Mouse (Mus musculus): Measurements from ENCODE around the gene Chka. TPM values are rescaled to one million over a fixed set of nuclear protein-coding genes. Genes with fewer than 3 reads are reported as not detected.
A peak's percentile ranks its signal among the peaks of the same experiment; 100 is the strongest.

The Chka gene
- polyA plus RNA-seq, 1 experiment: 214 TPM

DNA sequence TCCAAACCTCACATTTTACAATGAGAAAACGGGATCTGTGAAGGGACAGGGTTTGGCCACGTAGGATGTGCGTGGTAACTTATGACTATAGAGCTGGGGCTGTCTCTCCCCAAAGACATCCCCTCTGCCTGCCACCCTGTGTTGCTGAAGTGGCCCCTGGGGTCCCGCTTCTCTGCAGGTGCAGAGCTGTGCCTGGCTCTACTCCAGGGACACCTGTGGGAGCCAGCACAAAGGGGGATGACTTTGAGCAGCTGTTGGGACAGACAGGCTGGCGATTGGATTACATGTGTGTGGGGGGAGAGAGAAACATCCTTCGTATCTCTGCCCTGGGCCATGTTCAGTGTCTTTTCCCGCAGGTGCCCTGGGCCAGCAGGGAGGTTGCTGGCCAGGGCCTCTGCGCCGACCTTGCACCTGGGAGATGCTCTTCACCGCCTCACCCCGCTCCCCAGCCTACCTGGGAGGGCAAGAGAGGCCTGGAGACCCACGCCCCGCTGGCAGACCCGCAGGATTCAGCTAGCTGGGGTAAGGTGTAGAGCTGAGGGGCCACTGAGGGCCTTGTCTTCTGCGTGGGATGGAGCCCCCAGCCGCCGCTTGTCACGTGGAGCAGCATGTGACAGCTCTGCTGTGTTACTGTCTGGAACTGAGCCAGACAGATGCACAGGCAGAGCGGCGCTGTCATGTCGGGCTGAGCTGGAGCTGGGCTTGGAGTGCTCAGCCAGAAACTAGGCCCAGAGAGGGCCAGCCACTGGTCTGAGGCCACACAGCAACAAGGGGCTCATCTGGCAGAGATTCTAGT, 78.9 kb downstream of the Chka start:
- 67% methylated on average over 21 of the region's 21 CpGs for WGBS
- Histone ChIP-seq H3K4me3 (ENCODE audit: low read depth, low read length) (peak overlapping the region; percentile 4; the same call in 1 of the 2 replicates), H3K4me1 (ENCODE audit: control insufficient read depth, insufficient read depth, insufficient read length, low read length) (peaks cover 28% of the 10 kb centered on the region), H3K27ac (ENCODE audit: insufficient read depth, low read depth, low read length) (peak overlapping the region; percentile 86), H3K27me3 (ENCODE audit: control insufficient read depth, insufficient read depth, low read length) (no peaks in the 10 kb centered on the region), H3K36me3 (ENCODE audit: control insufficient read depth, insufficient read depth, low read length) (no peaks in the 10 kb centered on the region)
- TF ChIP-seq POLR2A (IDR thresholded peaks at IDR 0.05; ENCODE audit: low read depth, low read length): no peak
- TF ChIP-seq CTCF (IDR thresholded peaks at IDR 0.05; ENCODE audit: extremely low read depth, insufficient read length, insufficient replicate concordance, low read depth, low read length): no peak

DNA sequence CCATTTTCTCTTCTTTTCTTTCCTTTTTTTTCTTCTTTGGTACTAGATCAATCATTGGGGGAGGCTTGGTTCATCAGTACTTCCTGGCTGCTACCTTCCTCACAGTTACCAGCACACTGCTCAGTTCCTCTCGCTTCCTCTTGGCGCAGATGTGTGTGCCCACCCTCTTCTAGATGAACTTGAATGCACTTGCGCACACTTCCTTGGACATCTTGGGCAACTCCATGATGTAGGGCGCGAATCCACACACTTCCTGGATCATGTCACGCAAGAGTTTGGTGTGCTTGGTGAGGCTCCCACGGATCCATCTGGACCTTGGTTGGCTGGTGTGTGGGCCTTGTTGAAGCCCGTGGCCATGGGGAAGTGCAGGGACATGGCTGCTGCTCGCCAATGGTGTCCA, 80.1 kb downstream of the Chka start:
- TF ChIP-seq CTCF (IDR thresholded peaks at IDR 0.05; ENCODE audit: extremely low read depth, insufficient read length, insufficient replicate concordance, low read depth, low read length) (no peak), POLR2A (IDR thresholded peaks at IDR 0.05; ENCODE audit: low read depth, low read length) (no peak)
- H3K4me1 ChIP-seq (ENCODE audit: control insufficient read depth, insufficient read depth, insufficient read length, low read length): peaks cover 30% of the 10 kb centered on the region
- H3K27me3 ChIP-seq (ENCODE audit: control insufficient read depth, insufficient read depth, low read length): no peaks in the 10 kb centered on the region
- no peak overlapping the region for H3K27ac ChIP-seq (ENCODE audit: insufficient read depth, low read depth, low read length)
- no peak overlapping the region for H3K4me3 ChIP-seq (ENCODE audit: low read depth, low read length)
- H3K36me3 ChIP-seq (ENCODE audit: control insufficient read depth, insufficient read depth, low read length): 0 out of 2 replicates have a peak, but pooled peaks cover under 1% of the 10 kb centered on the region
- 91% methylated on average over 9 of the region's 9 CpGs for WGBS

DNA sequence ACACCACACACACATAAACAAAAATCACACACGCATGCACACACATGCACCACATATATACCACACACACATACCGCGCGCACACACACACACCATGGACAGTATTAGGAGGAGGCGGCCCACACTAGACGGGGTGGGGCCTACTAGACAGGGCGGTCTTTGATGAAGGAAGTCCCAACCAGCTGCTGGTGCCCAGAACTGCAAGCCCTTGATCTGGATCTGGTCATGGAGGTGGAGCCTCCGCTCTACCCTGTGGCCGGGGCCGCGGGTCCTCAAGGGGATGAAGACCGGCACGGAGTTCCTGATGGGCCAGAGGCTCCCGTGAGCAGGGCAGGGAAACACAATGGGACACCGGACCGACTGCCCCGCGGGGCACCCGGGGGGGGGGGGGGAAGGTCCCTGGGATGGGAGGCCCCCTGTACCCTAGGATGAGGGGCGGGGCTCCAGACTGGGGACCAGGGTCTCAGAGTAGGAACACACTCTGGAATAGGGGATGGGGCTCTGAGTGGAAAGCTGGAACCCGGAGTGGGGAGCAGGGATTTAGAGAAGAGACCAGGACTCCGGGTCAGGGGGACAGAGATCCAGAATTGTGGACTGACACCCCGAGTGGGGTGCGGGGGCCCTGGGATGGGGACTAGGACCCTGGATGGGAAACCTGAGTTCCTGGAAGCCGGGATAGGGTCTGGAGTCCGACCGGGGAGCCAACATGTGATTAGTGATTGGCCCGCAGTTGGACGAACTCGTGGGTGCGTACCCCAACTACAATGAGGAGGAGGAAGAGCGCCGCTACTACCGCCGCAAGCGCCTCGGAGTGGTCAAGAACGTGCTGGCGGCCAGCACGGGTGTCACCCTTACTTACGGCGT, 83.7 kb downstream of the Chka start, which contains the start of gene Unc93b1:
Gene Unc93b1 (plus strand): TSS at position 155 of the 864 bp plus-strand sequence.
- Histone ChIP-seq H3K27ac (ENCODE audit: insufficient read depth, low read depth, low read length) (peak within 1 kb of the TSS; percentile 89), H3K4me1 (ENCODE audit: control insufficient read depth, insufficient read depth, insufficient read length, low read length) (peaks cover 11% of the 10 kb centered on the region), H3K4me3 (ENCODE audit: low read depth, low read length) (peak within 1 kb of the TSS; percentile 74), H3K36me3 (ENCODE audit: control insufficient read depth, insufficient read depth, low read length) (0 out of 2 replicates have a peak, but pooled peaks cover 2% of the 10 kb centered on the region), H3K27me3 (ENCODE audit: control insufficient read depth, insufficient read depth, low read length) (no peaks in the 10 kb centered on the region)
- peak; percentile 83 for TF ChIP-seq POLR2A (IDR thresholded peaks at IDR 0.05; ENCODE audit: low read depth, low read length)
- TF ChIP-seq CTCF (IDR thresholded peaks at IDR 0.05; ENCODE audit: extremely low read depth, insufficient read length, insufficient replicate concordance, low read depth, low read length): no peak
- WGBS: 3% methylated on average over 42 of the region's 42 CpGs

DNA sequence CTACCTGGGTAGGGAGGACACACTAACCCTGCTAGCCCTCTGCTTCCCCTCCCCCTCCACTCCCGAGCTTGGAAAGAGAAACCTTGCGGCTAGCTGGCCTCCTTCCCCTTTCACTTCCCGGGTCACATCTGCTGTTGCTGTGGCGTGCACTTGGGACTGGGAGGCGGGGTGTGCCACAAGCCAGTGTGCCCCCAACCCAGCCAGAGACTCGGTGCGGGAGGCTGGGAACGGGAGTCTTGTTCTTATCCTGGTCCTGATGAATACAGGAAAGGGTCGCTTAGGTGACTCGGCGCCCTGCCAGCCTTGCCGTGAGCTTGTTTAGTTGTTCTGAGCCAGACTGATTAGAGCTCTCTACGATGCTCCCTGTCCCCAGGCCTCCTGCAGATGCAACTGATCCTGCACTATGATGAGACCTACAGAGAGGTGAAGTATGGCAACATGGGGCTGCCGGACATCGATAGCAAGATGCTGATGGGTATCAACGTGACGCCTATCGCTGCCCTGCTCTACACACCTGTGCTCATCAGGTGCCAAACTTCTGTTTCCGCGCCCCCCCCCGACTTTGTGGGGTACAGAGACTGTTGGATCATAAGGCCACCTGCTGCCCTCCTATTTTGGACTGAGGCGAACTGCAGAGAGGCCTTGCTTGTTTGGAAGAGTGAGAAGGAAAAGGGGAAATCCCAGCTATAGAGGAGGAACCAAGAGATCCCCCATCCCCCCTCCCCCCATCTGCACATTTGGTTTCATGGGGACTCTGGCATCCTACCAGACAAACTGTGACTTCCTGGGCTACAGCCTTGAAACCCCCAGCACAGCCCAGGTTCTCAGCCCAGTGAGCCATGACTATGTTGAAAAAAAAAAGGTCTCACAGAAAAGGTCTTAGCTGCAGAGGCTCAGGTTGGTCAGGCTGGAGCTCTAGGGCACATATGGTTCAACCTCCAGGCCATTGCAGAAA, 84.6 kb downstream of the Chka start:
- 4% methylated on average over 22 of the region's 22 CpGs for WGBS
- Histone ChIP-seq H3K4me3 (ENCODE audit: low read depth, low read length) (peak overlapping the region; percentile 74), H3K36me3 (ENCODE audit: control insufficient read depth, insufficient read depth, low read length) (0 out of 2 replicates have a peak, but pooled peaks cover 2% of the 10 kb centered on the region), H3K27ac (ENCODE audit: insufficient read depth, low read depth, low read length) (peak overlapping the region; percentile 89), H3K27me3 (ENCODE audit: control insufficient read depth, insufficient read depth, low read length) (no peaks in the 10 kb centered on the region), H3K4me1 (ENCODE audit: control insufficient read depth, insufficient read depth, insufficient read length, low read length) (peaks cover 5% of the 10 kb centered on the region; the same call in 1 of the 2 replicates)
- TF ChIP-seq CTCF (IDR thresholded peaks at IDR 0.05; ENCODE audit: extremely low read depth, insufficient read length, insufficient replicate concordance, low read depth, low read length) (no peak), POLR2A (IDR thresholded peaks at IDR 0.05; ENCODE audit: low read depth, low read length) (peak; percentile 45)

DNA sequence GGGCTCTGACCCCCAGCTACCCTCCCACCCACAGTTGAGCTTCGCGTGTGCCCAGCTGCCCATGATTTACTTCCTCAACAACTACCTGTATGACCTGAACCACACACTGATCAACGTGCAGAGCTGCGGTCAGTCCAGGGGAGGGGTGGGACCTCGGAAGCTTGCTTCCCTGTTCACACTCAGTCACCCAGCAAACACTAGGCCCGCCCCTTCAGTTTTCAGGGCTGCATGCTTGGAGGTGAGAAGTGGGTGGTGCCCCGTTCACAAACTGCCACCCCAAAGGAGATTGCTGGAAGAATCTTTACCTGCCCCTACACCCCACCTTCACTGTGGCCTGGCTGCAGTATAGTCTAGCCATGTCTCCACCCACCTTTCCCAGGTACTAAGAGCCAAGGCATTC, 90.7 kb downstream of the Chka start:
- TF ChIP-seq POLR2A (IDR thresholded peaks at IDR 0.05; ENCODE audit: low read depth, low read length) (no peak), CTCF (IDR thresholded peaks at IDR 0.05; ENCODE audit: extremely low read depth, insufficient read length, insufficient replicate concordance, low read depth, low read length) (no peak)
- 84% methylated on average over 7 of the region's 7 CpGs for WGBS
- Histone ChIP-seq H3K4me3 (ENCODE audit: low read depth, low read length) (no peak overlapping the region), H3K4me1 (ENCODE audit: control insufficient read depth, insufficient read depth, insufficient read length, low read length) (peaks cover 12% of the 10 kb centered on the region), H3K27ac (ENCODE audit: insufficient read depth, low read depth, low read length) (no peak overlapping the region), H3K27me3 (ENCODE audit: control insufficient read depth, insufficient read depth, low read length) (no peaks in the 10 kb centered on the region), H3K36me3 (ENCODE audit: control insufficient read depth, insufficient read depth, low read length) (peaks cover 10% of the 10 kb centered on the region)

DNA sequence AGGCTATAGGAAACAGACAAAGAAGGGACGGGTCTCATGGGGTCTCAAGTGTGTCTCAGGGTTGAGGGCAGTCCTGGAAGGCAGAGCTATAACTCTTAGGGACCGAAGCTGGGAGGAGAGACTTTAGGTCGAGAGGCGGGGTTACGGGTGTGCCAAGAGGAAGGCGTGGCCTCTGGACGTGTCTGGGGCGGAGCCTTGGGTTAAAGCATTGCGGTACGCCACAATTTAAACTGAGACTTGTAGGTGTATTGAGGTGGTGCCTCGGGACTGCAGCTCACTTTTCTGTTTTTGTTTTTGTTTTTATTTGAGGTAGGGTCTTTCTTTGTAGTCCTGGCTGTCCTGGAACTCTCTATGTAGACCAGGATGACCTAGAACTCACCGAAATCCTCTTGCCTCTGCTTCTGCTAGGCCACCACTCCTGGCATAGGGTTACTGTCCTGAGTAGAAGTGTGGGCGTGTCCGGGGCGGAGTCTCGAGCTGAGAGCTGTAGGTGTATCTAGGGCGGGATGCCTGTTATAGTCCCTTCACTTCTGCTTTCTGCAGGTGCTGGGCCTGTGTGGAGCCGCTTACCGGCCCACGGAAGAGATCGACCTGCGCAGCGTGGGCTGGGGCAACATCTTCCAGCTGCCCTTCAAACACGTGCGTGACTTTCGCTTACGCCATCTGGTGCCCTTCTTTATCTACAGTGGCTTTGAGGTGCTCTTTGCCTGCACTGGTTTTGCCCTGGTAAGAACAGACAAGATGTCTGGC, 91.6 kb downstream of the Chka start:
- Histone ChIP-seq H3K36me3 (ENCODE audit: control insufficient read depth, insufficient read depth, low read length) (peaks cover 12% of the 10 kb centered on the region), H3K27me3 (ENCODE audit: control insufficient read depth, insufficient read depth, low read length) (no peaks in the 10 kb centered on the region), H3K4me3 (ENCODE audit: low read depth, low read length) (peak overlapping the region; percentile 25; the same call in 1 of the 2 replicates), H3K4me1 (ENCODE audit: control insufficient read depth, insufficient read depth, insufficient read length, low read length) (peaks cover 12% of the 10 kb centered on the region), H3K27ac (ENCODE audit: insufficient read depth, low read depth, low read length) (no peak overlapping the region)
- TF ChIP-seq CTCF (IDR thresholded peaks at IDR 0.05; ENCODE audit: extremely low read depth, insufficient read length, insufficient replicate concordance, low read depth, low read length) (no peak), POLR2A (IDR thresholded peaks at IDR 0.05; ENCODE audit: low read depth, low read length) (peak; percentile 16; the same call in 1 of the 2 replicates)
- 15% methylated on average over 27 of the region's 27 CpGs for WGBS

Other genes starting within 250 kb of the Chka start
- gene Lrp5, start 165.2 kb upstream of the Chka start, polyA plus RNA-seq (2012; rRNA removed): 50.9 and 96.7 TPM in 2 replicates
- 180 and 300 TPM in 2 replicates for gene 1810055G02Rik, start 143.5 kb upstream of the Chka start, polyA plus RNA-seq (2012; rRNA removed)
- 7.4 and 16.8 TPM in 2 replicates for gene Kmt5b, start 84.4 kb upstream of the Chka start, polyA plus RNA-seq (2012; rRNA removed)
- 107 and 148 TPM in 2 replicates for gene Tcirg1, start 55.4 kb downstream of the Chka start, polyA plus RNA-seq (2012; rRNA removed)
- 303 and 423 TPM in 2 replicates for gene Ndufs8, start 61.0 kb downstream of the Chka start, polyA plus RNA-seq (2012; rRNA removed)
- 32.8 and 43.0 TPM in 2 replicates for gene Aldh3b1, start 78.0 kb downstream of the Chka start, polyA plus RNA-seq (2012; rRNA removed)
- gene Unc93b1, start 83.4 kb downstream of the Chka start, polyA plus RNA-seq (2012; rRNA removed): 108 and 140 TPM in 2 replicates
- gene Aldh3b3, start 106.9 kb downstream of the Chka start, polyA plus RNA-seq (2012; rRNA removed): not detected in 2 replicates
- 0.55 and 1.5 TPM in 2 replicates for gene Aldh3b2, start 120.6 kb downstream of the Chka start, polyA plus RNA-seq (2012; rRNA removed)
- 99.4 and 147 TPM in 2 replicates for gene Acy3, start 134.8 kb downstream of the Chka start, polyA plus RNA-seq (2012; rRNA removed)
- gene Tbx10, start 141.0 kb downstream of the Chka start, polyA plus RNA-seq (2012; rRNA removed): 0.10 TPM in 1 of 2 replicates, not detected in the other
- gene Nudt8, start 148.8 kb downstream of the Chka start, polyA plus RNA-seq (2012; rRNA removed): 30.6 and 33.7 TPM in 2 replicates
- 0.77 and 0.90 TPM in 2 replicates for gene Gm49405, start 148.9 kb downstream of the Chka start, polyA plus RNA-seq (2012; rRNA removed)
- 5.1 and 8.2 TPM in 2 replicates for gene Doc2g, start 151.5 kb downstream of the Chka start, polyA plus RNA-seq (2012; rRNA removed)
- gene Ndufv1, start 161.0 kb downstream of the Chka start, polyA plus RNA-seq (2012; rRNA removed): 92.8 and 170 TPM in 2 replicates
- 798 and 1,214 TPM in 2 replicates for gene Gstp1, start 186.2 kb downstream of the Chka start, polyA plus RNA-seq (2012; rRNA removed)
- gene Gstp2, start 194.2 kb downstream of the Chka start, polyA plus RNA-seq (2012; rRNA removed): 231 and 289 TPM in 2 replicates
- 11.8 and 15.0 TPM in 2 replicates for gene Gstp3, start 207.8 kb downstream of the Chka start, polyA plus RNA-seq (2012; rRNA removed)
- gene Cabp2, start 229.8 kb downstream of the Chka start, polyA plus RNA-seq (2012; rRNA removed): 24.8 TPM in 1 of 2 replicates, not detected in the other
- gene Cdk2ap2, start 245.4 kb downstream of the Chka start, polyA plus RNA-seq (2012; rRNA removed): 186 and 366 TPM in 2 replicates
- 108 and 197 TPM in 2 replicates for gene Pitpnm1, start 248.2 kb downstream of the Chka start, polyA plus RNA-seq (2012; rRNA removed)

Measured in small intestine, adult 2 months (tissue).